Mouse (Mus musculus): Measurements from ENCODE around the gene Fkbp9.

Fkbp9 gene

GRCm38 (mm10) chr6:56923726-56924707, 92.2 kb downstream of the Fkbp9 start, which contains the start of the genes Nt5c3 and Vmn1r4:
Nt5c3 (minus strand) TSS chr6:56923932.
Vmn1r4 (plus strand) TSS chr6:56924015.
- in situ Hi-C loops (cut with MboI, MseI) = loop anchor here (5.0 to 25.0 kb wide), 5 partner anchors 122 to 1913 kb away; partner anchors contain the start of genes Avl9, Herc3 and Ppm1k
